Mouse (Mus musculus) G1E (cell line): ENCODE measurements around the gene Trpc4. TPM values are rescaled to one million over a fixed set of nuclear protein-coding genes. Genes with fewer than 3 reads are reported as not detected.

Experiments used
- ATAC-seq: 2 replicates; pipeline ENCODE4 v1.8.0; 2016; ENCODE audit warnings: mild to moderate bottlenecking; ENCODE audit not compliant: insufficient number of reproducible peaks, poor library complexity, low FRiP score, severe bottlenecking; ENCODE audit errors: extremely low read depth
- DNase-seq: peaks from one replicate; pipeline ENCODE4 v3.0.0; 2012; ENCODE audit warnings: low spot score
- H3K27me3 ChIP-seq: 2 replicates; pipeline ENCODE4 v1.6.1; 2012; ENCODE audit warnings: mild to moderate bottlenecking, low read length, inconsistent platforms; ENCODE audit not compliant: insufficient read depth
- H3K36me3 ChIP-seq: replicated peaks from 2 replicates; pipeline ENCODE3; 2012; ENCODE audit warnings: mild to moderate bottlenecking, inconsistent platforms
- H3K4me1 ChIP-seq: 2 replicates; pipeline ENCODE4 v1.6.1; 2012; ENCODE audit warnings: low read depth, low read length, inconsistent platforms, mixed read lengths; ENCODE audit not compliant: insufficient read depth
- H3K4me3 ChIP-seq: 2 replicates; pipeline ENCODE4 v1.5.1; 2012; ENCODE audit warnings: low read depth, mild to moderate bottlenecking, inconsistent platforms, low read length, moderate library complexity, mixed read lengths
- H3K9me3 ChIP-seq: replicated peaks from 2 replicates; pipeline ENCODE4 v1.6.1; 2012; ENCODE audit warnings: inconsistent platforms
- CTCF ChIP-seq: IDR thresholded peaks from 2 replicates; pipeline ENCODE4 v1.5.1; 2012; ENCODE audit warnings: low read depth, low read length, inconsistent platforms, mixed read lengths
- GATA1 ChIP-seq: IDR thresholded peaks from 2 replicates; pipeline ENCODE4 v1.6.1; 2012; ENCODE audit warnings: borderline replicate concordance, low read length, inconsistent platforms, mixed read lengths
- GATA2 ChIP-seq: IDR thresholded peaks from 2 replicates; pipeline ENCODE4 v1.6.1; 2012; ENCODE audit warnings: low read depth, low read length, inconsistent platforms, borderline replicate concordance
- POLR2AphosphoS5 ChIP-seq: IDR thresholded peaks from 2 replicates; pipeline ENCODE4 v1.6.1; 2012; ENCODE audit warnings: low read depth, low read length, inconsistent platforms; ENCODE audit not compliant: insufficient replicate concordance
- TAL1 ChIP-seq: conservative IDR thresholded peaks from 2 replicates; pipeline ENCODE4 v1.6.1; 2012; ENCODE audit warnings: low read depth, low read length, inconsistent platforms, mixed read lengths
- polyA plus RNA-seq: library from polyadenylated mRNA; stranded (reverse); fragments of >175 nt; gene quantifications from 2 replicates; pipeline ENCODE4 v1.2.3, GENCODE M21; 2012
- total RNA-seq, 2 experiments: library from RNA; stranded (forward) in 1 of 2; stranded (reverse) in 1 of 2; fragments of 200-1000 nt in 1 of 2; fragments of >200 nt in 1 of 2; fragmentation: Nextera tagmentation in 1 of 2; gene quantifications; 2 replicates each; pipeline ENCODE4 v1.2.3; 2014 to 2017

The Trpc4 gene
- total and polyA plus RNA-seq, 3 experiments, result 0.27 TPM; not detected in 2

- ATAC-seq (no peak), DNase-seq (no peak)
- no peak for TF ChIP-seq GATA1
- TF ChIP-seq GATA2, result no peak
- TF ChIP-seq CTCF, result no peak
- no peak for TF ChIP-seq TAL1
- TF ChIP-seq POLR2AphosphoS5, result no peak
- Histone ChIP-seq H3K4me3 (no peak overlapping the region), H3K27me3 (no peaks in the 10 kb centered on the region), H3K9me3 (peaks cover 20% of the 10 kb centered on the region), H3K36me3 (no peaks in the 10 kb centered on the region), H3K4me1 (no peaks in the 10 kb centered on the region)
Measured at GRCm38 (mm10) chr3:54210112-54210511, 54.3 kb downstream of the Trpc4 start.

DNA sequence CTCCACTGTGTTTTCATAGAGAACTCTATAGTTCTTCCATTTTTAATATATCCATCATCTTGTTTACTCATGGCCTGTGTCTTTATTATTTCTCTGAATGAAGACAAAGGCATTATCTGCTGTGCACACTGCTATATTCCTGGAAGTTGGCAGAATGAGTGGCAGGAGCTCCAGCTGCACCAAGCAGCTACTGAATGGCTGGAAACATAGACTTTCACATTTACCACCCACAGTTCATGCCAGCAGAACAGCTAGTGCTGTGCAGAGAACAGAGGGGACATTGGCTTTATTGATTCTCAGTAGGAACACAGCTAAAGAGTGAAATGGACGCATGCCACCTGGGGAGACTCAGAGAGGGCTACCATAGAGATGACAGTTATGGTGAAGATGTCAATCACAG, 55.6 kb downstream of the Trpc4 start:
- TF ChIP-seq GATA1 (no peak), TAL1 (no peak), POLR2AphosphoS5 (no peak), CTCF (no peak), GATA2 (no peak)
- Histone ChIP-seq H3K36me3 (no peaks in the 10 kb centered on the region), H3K4me3 (no peak overlapping the region), H3K9me3 (peaks cover 16% of the 10 kb centered on the region), H3K27me3 (no peaks in the 10 kb centered on the region), H3K4me1 (no peaks in the 10 kb centered on the region)
- ATAC-seq (no peak), DNase-seq (no peak)

DNA sequence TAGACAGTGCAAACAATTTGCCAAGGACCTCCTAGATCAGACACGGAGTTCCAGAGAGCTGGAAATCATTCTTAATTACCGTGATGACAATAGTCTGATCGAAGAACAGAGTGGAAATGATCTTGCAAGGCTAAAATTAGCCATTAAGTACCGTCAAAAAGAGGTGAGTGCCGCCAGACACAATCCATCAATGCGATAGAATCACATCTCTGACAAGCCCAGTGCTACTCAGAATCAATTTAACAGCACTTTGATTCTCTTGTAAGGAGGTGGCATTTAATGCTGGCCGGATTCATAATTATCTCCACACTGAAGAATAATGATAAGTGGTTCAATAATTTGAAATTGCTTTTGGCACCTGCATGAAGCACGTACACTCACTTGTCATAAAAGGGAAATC, 66.7 kb downstream of the Trpc4 start:
- H3K27me3 ChIP-seq, result no peaks in the 10 kb centered on the region
- DNase-seq (no peak), ATAC-seq (no peak)
- TF ChIP-seq POLR2AphosphoS5, result no peak
- TF ChIP-seq GATA1, result no peak
- H3K4me3 ChIP-seq, result no peak overlapping the region
- no peaks in the 10 kb centered on the region for H3K36me3 ChIP-seq
- peaks cover 20% of the 10 kb centered on the region for H3K9me3 ChIP-seq
- no peaks in the 10 kb centered on the region for H3K4me1 ChIP-seq

GRCm38 (mm10) chr3:54228463-54228862, 72.6 kb downstream of the Trpc4 start:
- H3K9me3 ChIP-seq, result peaks cover 30% of the 10 kb centered on the region

DNA sequence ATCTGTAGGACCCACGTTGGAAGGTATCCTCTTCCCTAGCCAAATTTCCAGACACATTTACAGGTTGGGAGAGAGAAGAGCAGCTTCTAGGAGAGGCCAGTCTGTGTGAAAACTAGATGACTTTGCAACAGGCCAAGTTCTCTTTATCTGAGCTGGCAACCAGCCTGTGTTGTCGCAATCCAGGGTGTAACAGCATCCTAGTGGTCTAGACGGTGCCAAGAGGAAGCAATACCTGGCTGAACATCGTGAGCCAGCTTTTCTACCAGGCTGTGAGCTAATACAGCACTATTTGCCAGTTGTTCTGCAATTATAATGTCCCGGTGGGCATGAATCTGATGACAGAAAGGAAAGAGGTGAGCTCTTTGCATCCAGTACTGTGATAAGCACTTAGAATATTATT, 83.1 kb downstream of the Trpc4 start:
- Histone ChIP-seq H3K9me3 (0 out of 2 replicates have a peak, but pooled peaks cover 6% of the 10 kb centered on the region), H3K36me3 (no peaks in the 10 kb centered on the region), H3K27me3 (no peaks in the 10 kb centered on the region), H3K4me3 (no peak overlapping the region), H3K4me1 (no peaks in the 10 kb centered on the region)
- TF ChIP-seq TAL1 (no peak), CTCF (no peak), GATA2 (no peak), POLR2AphosphoS5 (no peak), GATA1 (no peak)
- ATAC-seq (no peak), DNase-seq (no peak)

More at GRCm38 (mm10) chr3:54228463-54228862, 72.6 kb downstream of the Trpc4 start:
- Histone ChIP-seq H3K4me1 (no peaks in the 10 kb centered on the region), H3K36me3 (no peaks in the 10 kb centered on the region), H3K27me3 (no peaks in the 10 kb centered on the region), H3K4me3 (no peak overlapping the region)
- TF ChIP-seq POLR2AphosphoS5 (no peak), TAL1 (no peak), GATA2 (no peak), CTCF (no peak), GATA1 (no peak)
- ATAC-seq (no peak), DNase-seq (no peak)

GRCm38 (mm10) chr3:54239426-54239825, 83.6 kb downstream of the Trpc4 start:
- Histone ChIP-seq H3K27me3 (no peaks in the 10 kb centered on the region), H3K4me3 (no peak overlapping the region), H3K4me1 (no peaks in the 10 kb centered on the region), H3K36me3 (no peaks in the 10 kb centered on the region), H3K9me3 (0 out of 2 replicates have a peak, but pooled peaks cover 6% of the 10 kb centered on the region)
- TF ChIP-seq TAL1, result no peak
- no peak for TF ChIP-seq POLR2AphosphoS5
- no peak for TF ChIP-seq GATA2
- DNase-seq (no peak), ATAC-seq (no peak)

DNA sequence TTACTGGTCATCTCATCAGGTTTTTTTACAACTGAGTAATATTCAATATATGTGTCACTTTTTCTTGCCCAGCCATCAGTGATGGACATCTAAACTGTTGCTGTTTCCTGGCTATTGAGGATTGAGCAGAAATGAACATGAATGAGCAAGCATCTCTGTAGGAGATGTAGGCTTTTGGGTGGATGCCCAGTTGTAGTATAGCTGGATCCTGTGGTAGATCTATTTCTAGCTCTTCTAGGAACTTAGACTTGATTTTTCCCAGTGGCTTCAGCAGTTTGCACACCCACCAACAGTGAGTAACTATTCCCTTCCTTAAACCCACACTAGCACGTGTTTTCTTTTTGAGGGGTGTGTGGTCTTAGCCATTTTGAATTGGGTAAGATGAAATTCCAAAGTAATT, 87.3 kb downstream of the Trpc4 start:
- no peak for ATAC-seq
- no peaks in the 10 kb centered on the region for H3K4me1 ChIP-seq

More for the DNA sequence above, 87.3 kb downstream of the Trpc4 start:
- H3K9me3 ChIP-seq, result peaks cover 12% of the 10 kb centered on the region
- H3K4me3 ChIP-seq, result no peak overlapping the region
- no peak for TF ChIP-seq GATA1
- no peak for TF ChIP-seq CTCF
- H3K27me3 ChIP-seq, result no peaks in the 10 kb centered on the region
- no peaks in the 10 kb centered on the region for H3K36me3 ChIP-seq
- no peak for DNase-seq
